Mouse (Mus musculus): ENCODE measurements around the gene Gfra1.

Gfra1 gene

DNA sequence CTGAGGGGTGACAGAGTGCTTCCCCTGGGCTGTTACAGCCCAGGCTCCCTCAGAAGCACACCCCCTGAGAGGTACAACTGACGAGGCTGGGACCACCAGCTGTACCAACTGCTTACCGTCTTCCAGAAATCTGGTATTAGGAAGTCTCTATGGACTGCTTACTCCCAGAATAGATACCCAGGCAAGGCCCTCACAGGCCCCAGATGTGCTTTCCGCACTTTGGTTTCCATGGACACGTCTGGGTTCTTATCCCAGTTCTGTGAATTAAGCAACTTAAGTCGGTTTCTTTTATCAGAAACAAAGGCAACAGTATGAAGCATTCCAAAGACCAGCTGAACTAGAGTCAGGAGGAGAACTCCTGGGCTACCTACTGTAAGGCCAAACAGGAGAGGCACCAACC is 126.4 kb downstream of the Gfra1 start:
- DNase-seq (ENCODE audit: low read depth, low spot score) = no peak

DNA sequence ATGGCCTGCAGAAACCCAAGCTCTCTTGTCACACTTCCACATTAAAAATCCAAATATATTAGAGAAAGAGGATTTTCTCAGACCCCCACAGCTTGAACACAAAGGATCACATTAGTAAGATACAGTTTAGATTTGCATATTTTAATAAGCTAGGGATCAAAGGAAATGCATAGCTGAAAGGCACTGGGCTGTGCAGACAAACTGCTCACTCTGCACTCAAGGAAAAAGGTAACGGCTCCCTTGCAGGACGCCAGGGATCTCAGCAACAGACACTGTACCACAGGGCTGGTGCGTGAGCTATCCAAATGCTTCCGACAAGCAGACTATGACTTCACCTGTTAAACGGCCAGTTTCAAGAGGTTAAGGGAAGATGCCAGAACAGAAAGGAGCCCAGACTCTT is 127.7 kb downstream of the Gfra1 start:
- no peak for DNase-seq (ENCODE audit: low read depth, low spot score)

DNA sequence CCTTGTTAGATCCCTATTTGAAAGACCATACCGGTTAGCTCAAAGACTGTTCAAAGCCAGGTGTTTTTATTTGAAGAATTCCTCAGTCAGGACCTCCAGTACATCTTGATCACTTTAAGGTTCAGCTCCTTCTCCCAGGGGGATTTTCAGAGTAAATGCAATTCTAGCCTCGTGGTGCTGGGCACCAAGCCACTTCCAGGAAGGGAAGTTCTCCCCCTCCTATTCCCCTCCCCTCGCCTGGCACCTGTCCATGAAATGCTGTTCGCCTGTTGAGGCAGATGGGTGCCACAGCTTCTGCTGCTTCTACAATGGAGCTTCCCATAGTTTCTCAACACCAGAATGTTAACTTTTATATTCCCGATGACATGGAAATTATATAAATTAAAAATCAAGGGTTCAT is 139.2 kb downstream of the Gfra1 start:
- DNase-seq (ENCODE audit: low read depth, low spot score) = no peak

DNA sequence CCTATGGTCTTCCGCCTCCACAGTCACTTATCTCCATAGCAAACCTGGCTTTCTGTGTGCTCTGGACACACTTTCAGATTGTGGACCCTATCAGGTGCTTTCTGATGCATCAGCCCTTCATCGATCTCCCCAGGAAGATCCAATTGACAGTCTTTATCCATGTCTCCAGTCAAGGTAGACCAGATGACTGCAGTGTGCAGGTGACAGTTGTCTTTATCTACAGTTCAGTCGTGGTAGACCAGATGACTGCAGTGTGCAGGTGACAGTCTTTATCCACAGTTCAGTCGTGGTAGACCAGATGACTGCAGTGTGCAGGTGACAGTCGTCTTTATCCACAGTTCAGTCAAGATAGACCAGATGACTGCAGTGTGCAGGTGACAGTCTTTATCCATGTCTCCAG is 140.0 kb downstream of the Gfra1 start:
- DNase-seq (ENCODE audit: low read depth, low spot score) = no peak

DNA sequence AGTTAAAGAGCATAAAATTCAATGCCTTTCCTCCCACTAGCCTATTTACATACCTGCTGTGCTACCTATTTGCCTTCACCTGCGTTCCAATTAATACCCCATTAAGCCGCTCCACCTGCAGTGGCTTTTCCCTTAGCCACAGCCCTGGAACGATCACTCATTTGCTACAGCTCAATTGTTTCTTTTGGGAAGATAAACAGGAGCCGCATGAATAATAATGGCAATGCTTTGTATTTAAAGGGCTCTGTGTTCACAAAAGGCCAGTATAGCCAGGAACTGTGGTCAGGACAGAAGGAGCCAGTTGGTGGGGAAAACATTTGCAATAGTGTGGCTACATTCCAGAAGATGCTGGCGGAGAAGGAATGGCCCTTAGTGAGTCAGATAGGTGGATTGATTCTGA is 141.1 kb downstream of the Gfra1 start:
- DNase-seq (ENCODE audit: low read depth, low spot score) = no peak

DNA sequence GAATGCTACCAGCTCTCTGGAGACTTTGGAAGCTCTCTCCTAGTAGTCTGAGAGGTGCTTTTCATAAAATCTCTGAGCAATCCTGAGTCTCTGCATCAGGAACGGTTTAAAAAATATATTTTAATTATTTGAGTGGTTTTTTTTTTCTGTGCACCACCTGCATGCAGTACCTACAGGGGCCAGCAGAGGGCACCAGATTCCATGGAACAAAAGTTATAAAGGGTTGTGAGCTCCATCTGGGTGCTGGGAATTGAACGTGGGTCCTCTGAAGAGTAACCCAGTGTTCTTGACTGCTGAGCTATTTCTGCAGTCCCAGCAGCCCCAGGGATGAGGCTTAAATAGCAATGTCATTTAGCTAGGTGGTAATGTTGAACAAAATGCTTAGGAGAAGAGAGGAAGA is 141.9 kb downstream of the Gfra1 start:
- DNase-seq (ENCODE audit: low read depth, low spot score) = peak; percentile 15

DNA sequence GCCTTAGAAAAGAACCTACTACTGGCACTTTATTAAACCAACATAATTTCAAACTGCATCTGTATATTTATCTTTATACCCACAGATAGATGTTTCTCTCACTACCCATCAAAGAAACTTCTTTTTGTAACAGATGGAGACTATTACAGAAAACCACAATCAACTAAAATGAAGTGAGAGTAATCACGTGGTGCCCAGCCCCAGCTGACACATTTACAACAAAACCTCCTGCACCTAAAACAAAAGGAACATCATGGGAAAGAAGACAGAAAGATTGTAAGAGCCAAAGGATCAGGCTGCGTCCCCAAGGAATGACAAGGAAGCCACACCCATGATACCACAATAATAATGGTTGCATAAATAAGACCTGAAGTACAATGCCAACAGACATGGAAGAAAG is 143.2 kb downstream of the Gfra1 start:
- no peak for DNase-seq (ENCODE audit: low read depth, low spot score)

DNA sequence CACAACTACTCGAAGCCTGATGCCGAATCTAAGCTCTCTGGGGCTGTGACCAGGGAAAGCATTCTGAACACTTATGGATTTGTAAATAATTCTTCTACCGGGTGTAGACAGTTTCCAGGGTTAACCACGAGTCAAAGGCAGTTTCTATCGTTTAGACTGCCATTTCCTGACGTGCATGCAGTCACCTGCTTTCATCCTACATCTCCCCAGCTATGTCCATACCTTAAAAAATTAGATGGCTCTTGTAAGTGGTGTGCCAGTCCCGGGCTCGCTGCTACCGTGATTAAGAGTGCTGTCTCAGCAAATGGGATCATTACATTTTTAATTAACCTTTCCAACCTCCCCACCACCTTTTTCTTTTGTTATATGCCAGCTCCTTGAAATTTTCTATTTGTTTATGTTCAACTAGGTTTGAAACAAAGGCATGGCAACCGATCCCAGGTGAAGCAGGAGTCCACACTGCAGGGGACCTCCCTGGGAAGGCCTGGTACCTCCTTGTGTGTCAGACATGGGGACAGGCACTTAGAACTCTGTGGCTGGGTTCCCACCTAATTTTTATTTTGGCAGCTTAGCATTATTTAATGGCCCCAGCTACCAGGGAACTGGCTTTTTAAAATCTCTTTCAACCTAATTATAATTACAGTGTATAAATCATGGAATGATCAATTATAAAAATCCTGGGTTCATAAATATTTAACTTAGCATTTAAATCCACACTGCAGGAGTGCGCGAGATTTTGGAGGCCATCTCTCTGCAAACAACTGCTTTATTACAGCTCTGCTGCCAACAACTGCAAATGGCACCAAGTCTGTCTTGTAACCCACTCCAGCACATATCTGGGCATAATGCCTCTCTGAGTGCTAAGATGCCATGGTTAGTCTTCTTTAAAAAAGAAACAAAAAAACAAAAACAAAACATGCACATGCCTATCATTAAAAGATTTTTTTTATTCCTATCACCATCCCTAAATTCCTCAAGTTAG is 145.1 kb downstream of the Gfra1 start:
- DNase-seq (ENCODE audit: low read depth, low spot score) = no peak

DNA sequence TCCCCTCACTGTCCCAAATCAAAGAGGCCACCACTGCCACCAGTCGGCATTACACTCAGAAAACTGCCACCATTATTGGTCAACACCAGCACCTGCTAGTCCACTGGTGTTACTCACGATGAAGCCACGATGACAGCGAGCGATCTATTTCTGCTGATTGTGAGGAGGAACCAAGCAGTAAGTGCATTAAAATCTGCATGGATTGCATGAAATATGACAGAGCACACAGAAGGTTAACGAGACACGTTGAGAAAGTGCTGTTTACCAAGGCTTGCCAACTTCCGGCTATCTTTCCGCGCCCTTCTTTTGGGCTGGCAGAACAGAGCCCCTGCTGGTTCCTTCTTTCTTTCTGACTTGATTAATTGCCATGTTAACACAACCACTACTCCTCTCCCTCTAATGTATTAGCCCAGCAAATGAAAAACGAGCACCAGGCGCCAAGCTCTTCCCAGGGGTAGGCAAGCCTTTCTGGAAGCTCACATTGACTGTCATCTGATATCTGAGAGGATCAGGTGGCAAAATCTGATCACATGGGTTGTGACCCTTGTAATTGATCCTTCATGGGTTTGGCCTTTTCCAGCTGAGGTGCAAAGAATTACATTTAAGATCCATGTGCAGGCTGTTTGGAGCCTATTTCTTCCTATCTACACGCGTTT is 146.0 kb downstream of the Gfra1 start:
- DNase-seq (ENCODE audit: low read depth, low spot score) = no peak

DNA sequence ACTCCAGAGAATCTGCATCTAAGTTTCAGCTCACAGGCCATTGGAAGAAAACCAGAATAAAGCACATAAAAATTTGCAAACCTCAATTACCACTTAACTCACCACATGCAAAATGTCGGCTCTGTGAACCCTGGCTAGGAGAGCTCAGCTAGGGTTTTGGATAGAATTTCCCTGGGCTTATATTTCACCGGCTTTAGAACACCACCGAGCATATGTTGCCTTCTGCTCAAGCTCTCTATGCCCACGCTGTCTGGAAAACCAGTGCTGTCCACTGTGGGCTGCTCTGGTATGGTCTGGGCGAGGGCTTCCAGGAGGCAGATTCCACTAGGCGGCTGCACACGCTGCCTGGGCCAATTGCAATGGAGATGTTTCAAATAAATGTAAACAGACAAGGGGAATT is 154.6 kb downstream of the Gfra1 start:
- no peak for DNase-seq (ENCODE audit: low read depth, low spot score)

DNA sequence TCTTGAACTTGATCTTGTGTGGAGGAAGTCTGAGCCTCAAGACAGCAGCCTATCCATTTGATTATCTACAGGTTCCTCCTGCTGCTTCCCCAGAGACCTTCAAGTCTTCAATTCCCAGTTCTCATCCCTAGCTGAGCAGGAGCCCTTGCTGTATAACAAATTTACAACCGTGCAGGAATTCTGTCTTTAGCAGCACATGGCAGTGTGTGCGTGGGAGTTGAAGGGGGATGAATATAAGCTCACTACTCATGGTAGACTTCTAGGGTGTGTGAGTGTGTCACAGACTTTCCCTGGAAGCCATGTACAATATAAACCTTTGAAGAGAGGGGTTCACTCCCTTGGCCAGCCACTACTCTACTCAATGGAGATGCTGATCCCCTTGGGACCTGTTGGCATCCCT is 157.8 kb downstream of the Gfra1 start:
- DNase-seq (ENCODE audit: low read depth, low spot score) = no peak

DNA sequence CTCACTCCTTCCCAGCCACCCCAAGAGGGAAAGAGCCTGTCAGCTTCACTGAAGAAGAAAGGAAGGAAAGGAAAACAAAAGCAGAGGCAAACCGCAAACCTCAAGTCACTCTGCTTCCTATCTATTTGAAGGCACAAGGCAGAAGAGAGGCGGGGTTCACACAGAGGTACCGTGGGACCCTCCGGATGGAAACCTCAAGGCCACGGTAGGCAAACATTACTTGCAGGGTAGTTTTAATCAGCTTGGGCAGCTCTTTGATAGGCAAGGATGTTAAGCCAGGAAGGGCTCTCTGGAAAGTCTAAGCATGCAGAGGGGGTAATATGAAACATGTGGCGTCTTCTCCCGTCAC is 158.9 kb downstream of the Gfra1 start:
- peak; percentile 3 for DNase-seq (ENCODE audit: low read depth, low spot score)

DNA sequence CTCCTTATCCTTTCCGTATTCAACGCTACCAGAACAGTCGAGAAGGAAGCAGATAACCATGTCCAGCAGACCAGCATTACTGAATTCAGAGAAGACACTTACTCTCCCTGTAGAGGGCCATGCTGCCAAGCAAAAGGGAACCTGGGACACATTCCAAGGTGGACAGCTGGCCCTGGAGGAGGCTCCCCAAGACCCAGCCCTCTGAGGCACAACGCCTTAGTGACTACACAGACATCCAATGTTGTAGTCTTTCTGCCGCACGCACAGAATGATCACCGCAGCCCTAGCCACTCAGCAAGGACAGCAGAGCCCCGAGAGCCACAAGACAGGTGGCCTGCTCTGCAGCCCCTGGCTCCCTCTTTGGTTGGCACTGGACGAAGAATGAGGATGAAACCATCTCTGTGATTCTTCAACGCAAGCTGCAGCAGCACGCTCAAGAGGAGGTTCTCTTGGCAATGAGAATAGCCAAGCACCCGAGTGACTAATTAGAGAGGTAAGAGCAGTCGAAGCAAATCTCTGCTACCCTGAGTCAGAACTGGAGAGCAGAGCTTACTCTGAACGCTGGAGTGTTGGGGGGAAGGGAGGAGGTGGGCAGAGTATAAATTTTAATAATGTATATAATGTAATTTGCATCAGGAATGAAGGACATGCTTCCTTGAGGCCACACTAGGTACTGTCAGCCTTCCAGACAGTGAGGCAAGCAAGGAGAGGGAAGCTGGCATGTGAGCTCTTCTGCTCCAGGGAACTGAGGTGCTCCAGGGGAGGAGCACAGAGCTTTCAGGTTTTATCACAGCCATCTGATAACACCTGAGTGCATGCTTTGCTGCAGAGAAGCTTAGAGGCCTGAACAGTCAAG is 159.5 kb downstream of the Gfra1 start:
- no peak for DNase-seq (ENCODE audit: low read depth, low spot score)

DNA sequence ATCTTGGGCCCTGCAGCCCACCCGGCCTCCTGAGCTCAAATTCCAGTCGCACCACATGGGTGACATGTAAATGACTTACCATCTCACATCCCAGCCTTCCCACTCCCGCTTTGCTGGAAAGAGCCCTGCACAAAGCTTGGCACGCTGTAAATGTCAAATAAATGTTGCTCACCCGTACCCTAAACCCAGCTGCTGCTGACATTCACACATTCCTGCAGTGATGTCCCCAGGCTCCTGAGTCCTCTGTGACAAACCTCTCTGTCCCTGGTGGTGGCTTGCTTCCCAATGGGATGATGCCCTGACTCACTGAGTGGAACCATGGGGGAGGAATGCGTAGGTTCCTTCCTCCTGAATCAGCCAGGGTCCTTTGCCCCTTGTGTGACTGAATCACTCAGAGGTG is 167.6 kb downstream of the Gfra1 start:
- DNase-seq (ENCODE audit: low read depth, low spot score) = no peak

DNA sequence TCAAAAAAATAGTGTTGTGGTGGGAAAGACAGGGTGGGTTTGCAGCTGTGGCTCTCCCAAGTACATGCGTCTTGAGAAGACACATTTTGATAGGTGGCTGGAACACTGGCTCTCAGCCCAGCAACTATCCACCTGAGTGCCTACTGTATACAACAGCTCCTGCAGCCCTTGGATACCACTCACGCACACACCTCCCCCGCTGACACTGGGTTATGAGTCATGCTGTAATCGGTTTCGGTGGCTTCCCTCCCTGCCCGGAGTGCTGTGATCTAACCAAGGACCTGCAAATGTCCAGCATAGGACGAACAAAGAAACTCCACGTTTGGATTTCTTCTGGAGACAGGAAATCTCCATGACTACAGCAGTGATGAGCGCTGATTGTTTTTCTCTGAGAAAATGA is 180.4 kb downstream of the Gfra1 start:
- DNase-seq (ENCODE audit: low read depth, low spot score) = no peak

DNA sequence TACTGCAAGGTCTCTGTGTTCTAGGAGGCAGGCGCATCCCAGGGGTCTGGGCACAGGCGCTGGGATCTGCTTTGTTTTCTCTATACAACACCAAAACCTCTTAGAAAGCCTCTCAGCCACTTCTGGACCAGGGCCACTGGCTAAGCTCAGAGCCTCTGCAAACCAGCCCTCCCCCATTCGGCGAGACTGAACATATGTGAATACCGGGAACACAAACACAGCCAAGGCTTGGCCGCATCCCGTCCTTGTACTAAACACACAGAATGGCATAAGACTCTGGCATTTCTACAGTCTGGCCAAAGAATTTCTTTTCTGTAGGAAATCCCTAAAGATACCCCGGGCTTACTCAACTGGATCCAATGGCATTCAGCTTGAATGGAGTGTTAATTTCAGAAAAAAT is 183.9 kb downstream of the Gfra1 start:
- DNase-seq (ENCODE audit: low read depth, low spot score) = no peak

DNA sequence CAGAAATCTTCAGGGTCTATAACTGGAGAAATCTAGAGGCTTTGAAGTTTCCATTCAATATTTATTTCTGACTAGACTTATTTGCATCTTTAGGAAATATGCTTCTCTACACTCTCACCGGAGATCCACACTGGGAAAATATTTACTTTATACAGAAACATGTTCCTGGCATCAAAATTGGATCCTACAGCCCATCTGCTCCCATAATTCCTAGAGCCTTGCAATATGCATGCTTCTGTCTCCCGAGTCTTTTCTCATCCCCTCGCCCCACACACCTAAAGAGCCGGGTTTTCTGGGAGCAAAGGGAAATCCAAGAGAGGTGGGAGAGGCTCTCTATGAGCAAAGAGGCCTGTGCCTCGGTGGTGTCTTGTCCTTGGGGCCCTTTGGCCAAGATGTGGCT is 184.9 kb downstream of the Gfra1 start:
- no peak for DNase-seq (ENCODE audit: low read depth, low spot score)

DNA sequence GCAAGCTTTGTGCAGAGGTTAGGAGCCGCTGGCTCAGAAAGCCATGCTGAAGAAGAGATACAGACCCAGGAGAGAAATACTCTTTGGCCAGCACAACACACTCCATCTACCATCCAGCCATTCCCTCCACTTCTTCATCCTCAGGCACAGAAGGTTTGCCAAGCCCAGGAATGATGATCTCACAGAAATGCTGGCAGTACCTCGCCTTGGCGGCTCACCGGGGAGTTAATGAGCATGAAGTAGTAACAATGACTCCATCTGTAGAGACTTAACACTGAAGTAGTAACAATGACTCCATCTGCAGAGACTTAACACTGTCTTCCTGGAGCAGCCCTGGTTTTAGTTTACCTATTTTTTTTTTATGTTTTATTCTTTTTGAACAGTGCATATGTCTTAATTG is 187.2 kb downstream of the Gfra1 start:
- no peak for DNase-seq (ENCODE audit: low read depth, low spot score)

DNA sequence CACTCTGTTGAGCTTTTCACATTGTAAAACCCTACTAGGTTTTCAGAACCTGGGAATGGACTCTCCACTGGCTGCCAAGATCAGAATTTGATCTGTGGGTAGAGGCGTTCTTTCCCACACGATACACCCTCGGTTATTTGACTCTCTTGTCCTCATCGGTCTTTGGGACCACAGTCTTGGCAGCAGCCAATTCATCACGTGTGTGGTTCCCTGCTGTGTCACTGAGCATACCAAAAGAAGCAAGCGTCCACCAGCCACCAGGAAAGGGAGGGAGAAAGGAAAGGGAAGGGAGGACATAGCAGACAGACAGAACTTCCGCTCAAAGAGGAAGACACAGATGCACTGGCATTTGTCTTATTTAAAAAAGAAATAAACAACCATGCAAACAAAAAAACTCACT is 189.1 kb downstream of the Gfra1 start:
- DNase-seq (ENCODE audit: low read depth, low spot score) = no peak

DNA sequence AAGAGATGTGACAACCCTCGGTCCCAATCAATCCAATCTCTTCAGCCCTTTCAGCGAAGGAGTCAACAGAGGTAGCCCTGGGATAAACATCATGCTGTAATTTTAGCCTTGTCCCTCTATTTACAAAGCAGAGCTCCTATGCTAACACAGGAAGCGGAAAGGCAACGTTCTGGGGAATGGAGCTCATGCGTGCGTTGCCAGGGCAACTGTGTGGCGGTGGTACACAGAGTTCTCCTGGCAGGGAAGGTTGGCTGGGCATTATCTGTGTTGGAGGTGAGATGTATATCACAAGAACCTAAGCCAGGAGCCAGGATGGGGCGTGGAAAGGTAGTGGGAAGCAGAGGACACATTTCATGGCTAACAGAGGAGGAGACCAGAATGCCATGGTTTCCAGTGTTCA is 194.8 kb downstream of the Gfra1 start:
- no peak for DNase-seq (ENCODE audit: low read depth, low spot score)

DNA sequence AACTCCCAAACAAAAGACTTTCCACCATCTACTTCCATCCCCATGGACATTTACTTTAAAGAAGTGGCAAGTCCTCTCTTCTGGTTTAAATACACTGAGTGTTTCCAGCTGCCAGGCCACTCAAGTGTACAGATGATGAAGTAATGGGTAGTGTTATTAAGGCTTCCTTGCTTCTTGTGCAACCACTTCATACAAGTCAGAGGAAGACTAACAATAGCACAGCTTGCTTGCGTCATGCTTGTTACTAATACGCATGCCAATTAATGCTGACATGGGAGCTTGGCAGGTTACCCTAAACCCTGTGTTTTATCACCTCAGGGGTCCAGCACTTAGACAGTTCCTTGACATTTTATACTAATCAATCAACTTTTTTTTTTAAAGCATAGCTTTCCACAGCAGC is 196.5 kb downstream of the Gfra1 start:
- DNase-seq (ENCODE audit: low read depth, low spot score) = no peak

DNA sequence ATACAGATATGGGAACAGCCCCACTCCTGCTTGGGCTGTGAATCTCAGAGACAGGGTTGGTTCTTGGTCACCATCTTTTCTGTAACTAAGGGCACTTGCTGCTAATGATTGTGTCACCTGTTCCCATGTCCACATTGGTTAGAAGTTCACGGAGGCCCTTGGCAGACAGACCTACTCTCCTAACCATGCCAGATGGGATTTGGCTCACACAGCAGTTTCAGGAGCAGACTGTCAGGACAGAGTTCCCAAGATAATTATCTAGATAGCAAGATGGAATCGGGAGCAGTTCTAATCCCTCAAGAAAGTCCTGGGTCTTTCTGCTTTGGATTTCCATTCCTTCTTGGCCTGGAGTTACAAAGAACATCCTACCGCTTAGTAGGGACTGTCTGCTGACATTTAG is 199.2 kb downstream of the Gfra1 start:
- no peak for DNase-seq (ENCODE audit: low read depth, low spot score)
